Mouse (Mus musculus) ES-E14 (cell line): ENCODE data around the gene Ttc3. TPM values are rescaled to one million over a fixed set of nuclear protein-coding genes. Genes with fewer than 3 reads are reported as not detected.

Source experiments
- DNase-seq: peaks from one replicate; pipeline ENCODE4 v3.0.0-alpha.2; 2013; ENCODE audit warnings: low read depth, low spot score
- H3K27ac ChIP-seq: 2 replicates; pipeline ENCODE4 v1.5.1; 2012; ENCODE audit warnings: low read depth, mild to moderate bottlenecking, low read length, moderate library complexity, mixed read lengths; ENCODE audit not compliant: poor library complexity, insufficient read depth, severe bottlenecking
- H3K36me3 ChIP-seq: 2 replicates; pipeline ENCODE4 v1.6.1; 2012; ENCODE audit warnings: mild to moderate bottlenecking, low read length, moderate library complexity, mixed read lengths; ENCODE audit not compliant: control insufficient read depth, poor library complexity, insufficient read depth, severe bottlenecking
- H3K4me1 ChIP-seq, 2 experiments: fragments of 150-350 bp in 1 of 2; sonication (generic) in 1 of 2; 2 replicates each; pipeline ENCODE4 v1.6.1; 2012; ENCODE audit warnings: low read length in 2 of 2, mild to moderate bottlenecking in 1 of 2, mixed read lengths in 1 of 2; ENCODE audit not compliant: control insufficient read depth in 2 of 2, insufficient read depth in 2 of 2, poor library complexity in 1 of 2
- H3K4me3 ChIP-seq, 2 experiments: fragments of 150-350 bp in 1 of 2; sonication (generic) in 1 of 2; 2 replicates each; pipeline ENCODE4 v1.5.1; 2012; ENCODE audit warnings: low read length in 2 of 2, low read depth in 1 of 2, mild to moderate bottlenecking in 1 of 2, mixed read lengths in 1 of 2; ENCODE audit not compliant: insufficient read depth in 1 of 2, poor library complexity in 1 of 2, severe bottlenecking in 1 of 2
- H3K9ac ChIP-seq: 2 replicates; pipeline ENCODE4 v1.6.1; 2012; ENCODE audit warnings: low read depth, mild to moderate bottlenecking, low read length, mixed read lengths; ENCODE audit not compliant: poor library complexity, insufficient read depth, severe bottlenecking
- H3K9me3 ChIP-seq: fragments of 150-350 bp; sonication (generic); 2 replicates; pipeline ENCODE4 v1.6.1; 2012; ENCODE audit warnings: low read depth, mild to moderate bottlenecking, low read length; ENCODE audit not compliant: control insufficient read depth, insufficient read depth
- CHD2 ChIP-seq: IDR thresholded peaks from 2 replicates; pipeline ENCODE4 v1.6.1; 2014; ENCODE audit warnings: mild to moderate bottlenecking, low read depth, low read length, inconsistent platforms
- HCFC1 ChIP-seq: IDR thresholded peaks from 2 replicates; pipeline ENCODE4 v1.6.1; 2012; ENCODE audit warnings: low read length, inconsistent platforms, borderline replicate concordance; ENCODE audit not compliant: insufficient read depth
- MAFK ChIP-seq: IDR thresholded peaks from 2 replicates; pipeline ENCODE4 v1.6.1; 2014; ENCODE audit warnings: mild to moderate bottlenecking, low read depth, low read length, inconsistent platforms; ENCODE audit not compliant: insufficient read depth
- ZC3H11A ChIP-seq: IDR thresholded peaks from 2 replicates; pipeline ENCODE4 v1.6.1; 2012; ENCODE audit warnings: low read depth, mild to moderate bottlenecking, inconsistent platforms, low read length, borderline replicate concordance
- ZNF384 ChIP-seq: IDR thresholded peaks from 2 replicates; pipeline ENCODE4 v1.6.1; 2012; ENCODE audit warnings: low read depth, low read length, inconsistent platforms
- in situ Hi-C, 2 experiments: fragments of 600-800 bp; cut with MboI; formaldehyde crosslinking; loops; one replicate each; pipeline ENCODE4 v1.15.1; 2025; ENCODE audit warnings: low sequenced_read_pairs in 2 of 2, inconsistent platforms in 1 of 2; ENCODE audit not compliant: unreplicated experiment in 2 of 2
- total RNA-seq: library from RNA; depleted of rRNA; stranded (reverse); fragments of 300-350 nt; gene quantifications from 2 replicates; pipeline ENCODE4 v1.2.3, GENCODE M21; 2012

The Ttc3 gene
- total RNA-seq, 1 experiment, result 64.2 TPM

- H3K4me1 ChIP-seq, result peaks cover 0 to 2% of the 10 kb centered on the region in 2 experiments; a peak in 2 of 4 replicates
- peaks cover 8% of the 10 kb centered on the region for H3K36me3 ChIP-seq
- no peak for TF ChIP-seq ZC3H11A
- no peak for TF ChIP-seq HCFC1
- TF ChIP-seq ZNF384, result no peak
- no peak for TF ChIP-seq CHD2
- TF ChIP-seq MAFK, result no peak
- no peak overlapping the region for H3K27ac ChIP-seq
- in situ Hi-C loops, result no loop called here
- H3K4me3 ChIP-seq, result no peak overlapping the region
- no peak for DNase-seq
- H3K9me3 ChIP-seq, result no peaks in the 10 kb centered on the region
- no peak overlapping the region for H3K9ac ChIP-seq
Measured at GRCm38 (mm10) chr16:94435495-94436234, 65.2 kb downstream of the Ttc3 start.

- TF ChIP-seq CHD2 (no peak), HCFC1 (no peak), MAFK (no peak), ZNF384 (no peak), ZC3H11A (no peak)
- H3K9ac ChIP-seq, result no peak overlapping the region
- DNase-seq, result no peak
- in situ Hi-C loops, result no loop called here
- no peaks in the 10 kb centered on the region for H3K9me3 ChIP-seq
- H3K4me3 ChIP-seq, result no peak overlapping the region
- peaks cover 0 to 2% of the 10 kb centered on the region in 2 experiments; a peak in 1 of 4 replicates for H3K4me1 ChIP-seq
- no peak overlapping the region for H3K27ac ChIP-seq
- peaks cover 6% of the 10 kb centered on the region for H3K36me3 ChIP-seq
Measured at GRCm38 (mm10) chr16:94436801-94437200, 66.4 kb downstream of the Ttc3 start.

GRCm38 (mm10) chr16:94441361-94441760 is 70.9 kb downstream of the Ttc3 start:
- H3K36me3 ChIP-seq, result peaks cover 9% of the 10 kb centered on the region
- in situ Hi-C loops, result no loop called here
- H3K27ac ChIP-seq, result no peak overlapping the region
- no peak for DNase-seq
- H3K9ac ChIP-seq, result no peak overlapping the region
- TF ChIP-seq HCFC1 (no peak), ZNF384 (no peak), ZC3H11A (no peak), CHD2 (no peak), MAFK (no peak)
- no peaks in the 10 kb centered on the region for H3K4me1 ChIP-seq
- no peaks in the 10 kb centered on the region for H3K9me3 ChIP-seq
- no peak overlapping the region for H3K4me3 ChIP-seq

GRCm38 (mm10) chr16:94449151-94449550 is 78.7 kb downstream of the Ttc3 start:
- in situ Hi-C loops, result no loop called here
- peaks cover 12% of the 10 kb centered on the region; the same call in 1 of the 2 replicates for H3K36me3 ChIP-seq
- H3K4me3 ChIP-seq, result no peak overlapping the region
- no peak overlapping the region for H3K27ac ChIP-seq
- H3K9me3 ChIP-seq, result no peaks in the 10 kb centered on the region
- H3K4me1 ChIP-seq, result no peaks in the 10 kb centered on the region
- TF ChIP-seq ZC3H11A, result 0 out of 2 replicates have a peak, but pooled peaks have one; percentile 31
- no peak for TF ChIP-seq MAFK
- H3K9ac ChIP-seq, result no peak overlapping the region
- DNase-seq, result peak; percentile 28

GRCm38 (mm10) chr16:94449632-94450031 is 79.2 kb downstream of the Ttc3 start:
- H3K27ac ChIP-seq, result no peak overlapping the region
- DNase-seq, result no peak
- no peak overlapping the region for H3K4me3 ChIP-seq
- no peaks in the 10 kb centered on the region for H3K9me3 ChIP-seq
- TF ChIP-seq MAFK (no peak), HCFC1 (no peak)
- H3K4me1 ChIP-seq, result no peaks in the 10 kb centered on the region
- H3K9ac ChIP-seq, result no peak overlapping the region
- in situ Hi-C loops, result no loop called here
- peaks cover 14% of the 10 kb centered on the region; the same call in 1 of the 2 replicates for H3K36me3 ChIP-seq
